Comparison of ENCODE assay signal across 24 mouse cellular contexts in genomic region chr6:80619508-80619907, GRCm38 (mm10).
"Had no signal": no experiment of that assay in that cellular context is flagged by ENCODE, and none has a peak within 500 bp of the region (broad histone marks: within the 10 kb centered on the region; RNA-seq: fewer than 3 reads in every experiment).

No protein-coding gene starts in this region.

- H3K36me3 ChIP-seq: heart, embryonic 13.5 days; heart, embryonic 15.5 days; hindbrain, embryonic 13.5 days; hindbrain, embryonic 15.5 days; limb, embryonic 10.5 days; limb, embryonic 12.5 days; liver, embryonic 13.5 days; liver, embryonic 15.5 days had no signal

- H3K27me3 ChIP-seq: heart, embryonic 13.5 days; heart, embryonic 15.5 days; hindbrain, embryonic 13.5 days; hindbrain, embryonic 15.5 days; limb, embryonic 12.5 days; liver, embryonic 13.5 days; liver, embryonic 15.5 days had no signal

- ATAC-seq: hindbrain, postnatal 0 days; intestine, embryonic 16.5 days had no signal

- DNase-seq: gastrocnemius, postnatal 14 days; gastrocnemius, postnatal 36 days; heart, adult 11 months; heart, adult 2 months; heart, postnatal 14 days; heart, postnatal 36 days; kidney, adult 11 months; kidney, adult 2 months; kidney, adult 9 months; kidney, postnatal 14 days; kidney, postnatal 36 days; layer of hippocampus, adult 9-11 months; layer of hippocampus, postnatal 36 days; liver; liver, embryonic 13.5 days had no signal

- H3K4me3 ChIP-seq: heart, adult 2 months; heart, embryonic 13.5 days; heart, embryonic 15.5 days; hindbrain, embryonic 13.5 days; hindbrain, embryonic 15.5 days; limb, embryonic 10.5 days; limb, embryonic 12.5 days; liver, embryonic 13.5 days; liver, embryonic 15.5 days had no signal
